Mouse (Mus musculus) kidney, adult 18-20 months (tissue): ENCODE data around the gene Gm28043.

Experiments
- DNase-seq: peaks from one replicate; pipeline ENCODE4 v3.0.0; 2021

Gm28043 gene

DNA sequence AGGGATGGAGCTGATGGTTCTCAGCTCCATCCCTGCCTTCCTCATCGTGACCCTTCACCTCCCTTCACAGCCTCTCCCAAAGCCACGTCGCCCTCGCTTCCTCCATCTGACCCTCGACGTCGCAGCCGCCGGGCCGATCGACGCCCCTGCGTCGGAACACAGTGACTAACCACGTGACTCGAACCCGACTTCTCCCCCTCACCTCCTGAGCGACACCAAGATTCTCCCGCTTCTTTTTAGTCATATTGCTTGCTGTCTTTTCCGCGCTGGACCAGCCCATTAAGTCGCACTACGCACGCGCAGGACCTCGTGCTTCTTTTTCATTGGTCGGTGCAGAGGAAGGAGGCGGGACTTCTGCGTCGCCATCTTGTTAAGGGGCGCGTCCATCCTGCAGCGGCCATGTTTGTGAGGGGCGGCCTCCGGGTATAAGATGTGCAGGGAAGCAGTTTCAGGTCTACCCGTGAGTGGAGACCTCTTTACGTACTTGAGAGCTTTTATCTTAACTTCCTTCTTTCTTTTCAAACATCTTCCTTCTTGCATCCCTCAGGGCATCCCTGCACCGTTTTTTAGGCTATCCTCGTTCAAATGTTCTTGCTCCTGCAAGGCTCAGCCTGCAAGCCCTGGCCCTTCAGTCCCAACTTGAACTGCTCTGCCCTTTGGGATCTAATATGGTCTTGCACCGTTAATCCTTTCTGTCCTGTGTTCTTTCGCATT, 102.2 kb downstream of the Gm28043 start, which contains the start of gene Ccdc167:
TSS of gene Ccdc167 (minus strand) at position 313 of the 714 bp plus-strand sequence.
- DNase-seq, result peak; percentile 97

DNA sequence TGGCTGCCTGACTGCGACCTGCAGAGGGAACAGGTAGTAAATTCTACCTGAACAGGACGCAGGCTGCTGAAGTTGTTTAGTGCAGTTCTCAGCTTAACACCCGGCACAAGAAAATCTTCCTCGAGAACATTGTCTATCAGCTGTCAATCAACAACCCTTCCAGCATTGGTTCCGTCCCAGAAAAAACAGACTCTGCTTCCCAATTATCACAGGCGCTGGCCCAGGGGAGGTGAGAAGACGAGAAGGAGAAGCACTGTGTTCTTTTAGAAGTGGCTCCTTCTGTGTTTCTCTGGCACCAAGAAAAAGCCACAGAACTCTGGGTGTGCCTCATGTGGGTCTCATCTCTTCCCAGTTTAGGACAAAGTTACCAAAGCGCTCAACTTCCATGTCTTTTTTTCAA, 104.0 kb downstream of the Gm28043 start:
- no peak for DNase-seq

DNA sequence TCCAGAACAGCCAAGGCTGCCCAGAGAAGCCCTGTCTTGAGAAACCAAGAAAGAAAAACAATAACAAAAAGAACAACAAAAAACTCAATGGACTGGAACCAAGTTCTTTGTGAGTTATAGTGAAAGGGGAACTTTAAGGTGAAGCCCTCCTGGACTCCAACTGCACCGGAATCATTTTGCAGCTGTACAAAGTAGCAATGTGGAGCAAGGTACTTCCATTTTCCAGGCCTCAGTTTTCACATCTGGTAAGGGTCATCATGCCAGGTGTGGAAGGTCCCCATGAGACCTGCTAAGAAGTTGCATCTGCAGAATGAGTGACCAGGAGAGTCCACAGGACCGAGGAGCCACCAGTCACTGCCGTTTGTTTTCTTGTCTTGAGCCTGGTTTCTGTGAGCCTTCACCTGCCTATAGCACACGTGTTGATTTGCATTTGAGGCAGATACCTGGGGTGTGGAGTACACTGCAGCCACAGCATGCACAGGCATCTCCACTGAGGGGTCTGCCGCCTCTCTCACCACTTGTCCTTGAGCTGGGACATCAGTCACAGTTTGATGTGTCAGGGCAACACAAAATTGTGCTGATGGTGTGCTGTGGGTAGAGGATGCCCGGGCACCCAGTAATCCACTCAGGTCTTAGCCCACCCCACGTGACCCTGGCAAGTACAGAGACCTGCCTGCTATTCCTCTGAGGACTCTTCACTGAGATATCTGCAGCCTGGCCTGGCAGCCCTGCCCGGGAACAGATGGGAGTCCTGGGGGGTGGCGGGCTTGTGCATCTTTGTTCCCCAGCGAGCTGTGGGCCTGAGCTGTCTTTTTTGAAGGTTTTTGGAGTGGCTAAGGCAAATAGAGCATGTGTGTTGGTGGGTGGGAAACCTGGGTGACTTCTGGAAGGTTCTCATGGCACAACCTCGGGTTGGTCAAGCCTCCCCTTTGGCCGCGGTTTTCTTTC, 105.2 kb downstream of the Gm28043 start:
- DNase-seq, result no peak

DNA sequence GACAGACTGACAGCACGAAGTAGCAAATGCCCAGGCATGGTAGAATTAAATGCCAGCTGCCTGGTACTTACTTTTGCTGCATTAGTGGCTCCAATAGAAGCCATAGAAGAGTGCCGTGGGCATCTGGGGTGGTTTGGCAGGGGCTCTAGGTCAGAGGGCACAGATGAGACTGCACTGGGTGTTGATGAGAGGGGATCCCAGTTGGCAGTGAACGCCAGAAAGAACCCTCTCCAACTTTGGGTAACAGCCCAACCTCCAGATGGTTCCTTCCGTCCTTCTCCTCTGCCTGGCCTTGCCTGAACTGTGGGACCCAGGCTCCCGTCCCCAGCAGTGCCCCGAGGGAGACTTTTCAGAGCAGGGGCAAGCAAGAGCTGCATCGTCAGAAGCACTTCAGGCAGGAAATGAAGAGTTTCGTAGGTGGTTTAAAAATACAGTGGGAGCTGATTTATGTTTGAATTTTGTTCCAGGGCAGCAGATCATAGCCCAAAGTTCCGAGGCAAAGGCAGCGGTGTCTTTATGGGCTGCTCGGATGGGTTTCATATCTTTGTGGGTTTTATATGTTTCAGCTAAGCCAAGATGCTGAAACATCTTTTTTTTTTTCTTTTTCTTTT, 106.2 kb downstream of the Gm28043 start:
- DNase-seq, result no peak

DNA sequence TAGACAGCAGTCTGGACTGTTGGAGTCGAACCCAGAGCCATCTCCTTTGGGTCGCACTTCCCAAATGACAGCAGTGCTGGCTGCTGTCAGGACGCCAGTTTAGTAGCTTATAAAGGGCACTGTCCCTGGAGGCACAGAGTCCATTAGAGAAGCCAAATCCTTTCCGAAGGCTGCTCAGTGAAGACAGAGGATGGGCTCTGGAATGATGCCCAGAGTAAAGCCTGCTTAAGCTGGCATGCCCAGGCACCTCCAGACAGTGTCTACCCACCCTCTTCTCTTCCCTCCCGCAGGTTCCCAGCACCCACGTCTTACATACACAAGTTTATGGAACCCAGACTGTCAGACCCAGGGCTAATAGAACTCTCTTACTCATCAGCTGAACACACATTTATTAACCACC, 109.9 kb downstream of the Gm28043 start:
- no peak for DNase-seq

DNA sequence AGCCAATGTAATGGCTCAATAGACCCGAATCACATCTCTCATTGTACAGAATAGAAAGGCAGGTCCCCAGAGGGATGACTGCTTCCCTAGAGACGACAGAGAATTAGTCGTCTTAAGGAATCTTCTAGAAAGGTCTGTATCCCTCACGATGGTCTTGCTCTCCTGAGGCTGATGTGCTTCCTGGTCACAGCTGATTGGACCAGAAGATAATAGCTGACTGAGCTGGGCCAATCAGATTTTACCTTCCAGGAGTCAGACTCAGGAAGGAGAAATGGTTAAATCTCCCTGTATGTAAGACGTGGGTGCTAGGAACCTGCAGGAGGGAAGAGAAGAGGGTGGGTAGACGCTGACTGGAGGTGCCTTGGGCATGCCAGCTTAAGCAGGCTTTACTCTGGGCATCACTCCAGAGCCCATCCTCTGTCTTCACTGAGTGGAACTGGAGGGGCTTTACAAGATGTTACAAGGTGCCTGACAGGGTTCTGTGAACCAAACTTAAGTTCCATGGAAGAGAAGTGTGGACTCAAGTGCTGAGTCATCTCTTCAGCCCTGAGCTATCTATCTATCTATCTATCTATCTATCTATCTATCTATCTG, 110.4 kb downstream of the Gm28043 start:
- DNase-seq, result no peak

DNA sequence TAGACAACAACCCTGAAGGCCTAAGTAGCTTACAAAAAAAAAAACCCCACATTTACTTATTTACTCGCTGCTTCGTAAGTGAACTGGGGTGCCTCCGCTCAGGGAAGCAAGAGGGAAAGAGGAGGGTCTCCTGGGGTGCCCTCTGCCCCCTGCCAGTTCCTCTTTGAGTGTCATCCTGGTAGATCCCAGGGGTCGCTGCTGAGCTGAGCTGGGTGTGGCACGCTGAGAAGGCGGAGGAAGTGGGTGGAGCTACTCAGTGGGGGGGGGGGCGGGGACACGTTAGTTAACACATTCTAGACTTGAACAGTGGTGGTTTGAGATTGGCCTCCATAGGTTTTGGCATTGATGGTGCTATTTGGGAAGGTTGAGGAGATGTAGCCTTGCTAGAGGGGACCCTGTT, 113.4 kb downstream of the Gm28043 start:
- no peak for DNase-seq

DNA sequence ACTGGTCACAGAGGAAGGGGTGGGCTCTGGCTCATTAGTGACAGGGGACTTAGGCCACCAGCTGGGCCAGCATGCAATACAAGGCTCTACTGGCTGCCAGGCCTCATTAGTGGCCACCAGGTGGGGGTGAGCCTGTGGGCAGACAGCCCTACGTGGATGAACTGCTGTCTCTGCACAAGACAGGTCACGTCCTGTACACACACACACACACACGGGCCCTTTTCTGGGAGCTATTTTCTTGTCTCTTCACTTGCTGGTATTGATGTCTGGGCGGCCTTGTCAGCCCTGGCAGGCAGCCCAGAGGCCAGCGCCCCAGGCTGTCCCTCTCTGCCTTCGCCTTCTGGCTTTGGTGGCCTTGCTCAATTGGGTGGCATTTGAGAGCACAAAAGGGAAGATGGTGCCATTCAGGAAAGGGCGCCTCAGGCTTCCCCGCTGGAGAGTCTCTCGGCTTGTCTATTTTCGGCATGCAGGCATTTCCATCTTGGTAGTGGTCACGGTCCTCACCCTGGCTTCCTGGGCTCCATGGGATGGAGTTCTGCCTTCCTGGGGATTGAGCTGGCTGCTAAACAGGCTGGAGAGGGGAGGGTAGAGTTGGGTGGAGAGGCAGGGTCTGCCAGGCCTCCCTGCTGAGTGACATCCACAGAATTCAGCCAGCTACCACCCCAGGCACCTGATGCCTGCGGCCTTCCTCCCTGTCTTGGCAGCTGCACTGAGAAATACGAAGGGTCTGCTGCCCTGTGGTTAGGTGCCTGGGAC, 116.0 kb downstream of the Gm28043 start:
- DNase-seq, result no peak

DNA sequence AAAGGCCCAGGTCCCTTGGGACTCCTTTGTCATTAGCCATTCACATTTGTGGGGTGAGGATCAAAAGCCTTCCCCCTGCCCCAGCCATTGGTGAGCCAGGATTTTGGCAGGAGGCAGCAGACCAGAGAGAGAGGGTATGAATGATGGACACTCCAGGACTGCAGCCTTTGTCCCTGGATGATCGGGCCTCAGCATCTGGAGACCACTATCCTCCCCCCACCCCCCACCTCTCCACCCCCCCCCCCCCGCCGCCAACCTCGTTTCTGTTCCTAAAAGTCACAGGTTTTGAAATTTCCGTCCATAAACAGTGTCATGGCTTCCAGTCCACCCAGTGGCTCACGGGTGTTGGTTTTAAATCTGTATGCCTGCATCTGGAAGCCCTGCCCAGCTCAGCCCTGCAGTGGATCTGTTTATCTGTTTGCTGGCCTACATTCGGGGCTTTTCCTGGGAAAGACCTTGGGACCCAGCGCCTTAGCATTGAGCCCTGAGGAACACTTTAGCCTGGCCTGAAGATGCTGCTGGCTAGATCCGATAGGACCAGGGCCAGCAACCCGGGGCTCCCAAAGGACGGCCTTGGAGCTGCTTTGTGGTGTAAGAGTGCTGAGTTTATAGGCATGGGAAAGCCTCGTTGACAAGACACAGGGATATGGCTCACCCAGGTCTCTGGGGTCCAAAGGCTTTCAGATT, 116.7 kb downstream of the Gm28043 start:
- DNase-seq, result no peak

DNA sequence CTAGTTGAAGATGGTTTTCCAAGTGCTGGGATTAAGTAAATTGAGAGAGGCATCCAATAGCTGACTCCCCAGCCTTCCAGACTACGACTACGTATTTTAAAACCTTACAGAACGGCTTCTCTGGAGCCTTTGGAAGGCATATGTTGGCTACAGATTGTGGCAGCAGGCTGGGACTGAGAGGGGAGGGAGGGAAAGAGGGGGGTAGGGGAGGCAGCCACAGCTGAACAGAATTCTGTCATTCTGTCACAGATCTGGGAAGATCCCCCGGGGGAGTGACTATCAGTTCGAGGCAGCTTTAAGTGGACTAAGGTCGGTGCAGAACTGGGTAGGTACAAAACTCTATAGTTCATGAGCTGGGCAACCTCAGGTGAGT, 117.3 kb downstream of the Gm28043 start:
- DNase-seq, result no peak

DNA sequence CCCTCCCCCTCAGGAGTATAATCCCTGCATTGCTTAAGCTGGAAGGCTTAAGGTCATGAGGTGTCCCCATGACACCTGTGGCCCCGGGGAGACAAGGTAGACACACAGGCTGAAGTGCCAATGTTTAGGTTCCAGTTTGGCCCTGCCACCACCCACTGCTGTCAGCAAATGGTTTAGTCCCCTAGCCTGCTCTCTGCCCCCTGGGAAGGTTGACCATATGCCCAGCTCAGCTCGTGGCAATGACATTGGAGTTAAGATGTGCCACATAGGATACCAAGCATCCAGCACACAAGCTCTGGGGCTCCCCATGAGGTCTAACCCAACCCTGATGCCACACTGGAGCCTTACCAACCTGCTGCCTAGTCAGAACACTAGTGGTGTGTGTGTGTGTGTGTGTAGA, 117.8 kb downstream of the Gm28043 start:
- no peak for DNase-seq

DNA sequence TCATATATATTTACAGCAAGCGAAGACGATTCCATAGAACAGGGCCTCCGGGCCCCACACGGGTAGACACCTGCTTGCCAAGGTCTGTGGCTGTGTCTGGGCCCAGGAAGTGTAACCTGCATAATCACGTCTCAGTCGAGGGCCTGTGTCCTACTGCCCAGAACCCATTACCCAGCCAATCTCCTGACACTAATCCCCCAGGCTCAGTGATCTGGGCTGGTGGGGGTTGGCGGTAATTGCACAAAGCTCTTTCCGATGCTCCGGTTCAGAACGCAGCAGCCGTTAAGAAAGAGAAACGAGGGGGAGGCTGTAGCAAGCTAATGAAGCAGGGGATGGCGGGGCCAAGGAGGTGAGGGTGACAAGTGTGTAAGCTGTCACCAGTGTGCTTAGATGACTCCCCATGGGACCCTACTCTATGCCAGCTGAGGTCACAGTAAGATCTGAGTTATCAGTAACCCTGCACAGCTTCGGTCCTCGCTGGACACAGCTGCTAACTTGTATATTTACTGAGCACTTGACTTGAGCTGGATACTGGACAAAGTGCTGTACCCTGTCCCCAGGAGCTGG, 121.9 kb downstream of the Gm28043 start:
- no peak for DNase-seq

DNA sequence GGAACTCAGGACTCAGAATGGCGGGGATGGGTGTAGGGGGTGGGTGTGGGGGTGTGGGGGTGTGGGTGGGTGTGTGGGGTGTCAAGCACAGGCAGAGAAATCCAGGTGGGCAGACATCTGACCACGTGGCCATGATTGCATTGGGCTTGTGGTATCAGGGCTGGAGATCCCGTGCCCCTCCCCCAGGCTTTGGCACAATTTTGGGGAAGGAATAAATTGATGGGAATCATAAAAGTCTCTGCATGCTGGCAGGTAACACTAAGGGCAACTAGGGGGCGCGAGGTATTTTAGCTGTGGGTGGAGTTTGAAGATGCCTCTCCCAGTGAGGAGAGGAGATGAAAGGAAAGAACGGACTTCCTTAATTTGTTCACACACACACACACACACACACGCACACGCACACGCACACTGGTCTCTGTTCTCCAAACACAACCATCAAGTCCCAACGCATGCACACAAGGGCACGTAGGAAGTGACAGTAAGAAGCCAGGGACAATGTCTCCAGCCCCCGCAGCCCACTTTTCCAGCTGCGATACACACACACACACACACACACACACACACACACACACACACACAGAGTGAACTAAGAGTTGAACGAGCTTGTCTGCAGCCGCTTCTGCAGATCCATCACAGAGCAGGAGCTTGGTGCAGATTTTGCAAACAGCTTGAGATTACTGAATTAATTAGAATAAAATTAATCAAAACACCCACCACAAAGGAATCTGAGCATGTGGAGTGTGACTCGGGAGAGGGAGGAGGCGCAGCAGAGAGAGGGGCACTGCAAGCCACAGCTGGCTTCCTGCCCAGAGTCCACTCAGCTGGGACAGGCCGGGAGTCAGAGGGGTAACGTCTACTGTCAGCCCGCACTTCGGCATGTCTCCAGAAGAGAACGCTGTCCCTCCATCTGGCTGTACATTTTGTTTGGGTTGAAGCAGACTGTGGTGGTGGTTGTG, 123.5 kb downstream of the Gm28043 start:
- peak; percentile 33 for DNase-seq

DNA sequence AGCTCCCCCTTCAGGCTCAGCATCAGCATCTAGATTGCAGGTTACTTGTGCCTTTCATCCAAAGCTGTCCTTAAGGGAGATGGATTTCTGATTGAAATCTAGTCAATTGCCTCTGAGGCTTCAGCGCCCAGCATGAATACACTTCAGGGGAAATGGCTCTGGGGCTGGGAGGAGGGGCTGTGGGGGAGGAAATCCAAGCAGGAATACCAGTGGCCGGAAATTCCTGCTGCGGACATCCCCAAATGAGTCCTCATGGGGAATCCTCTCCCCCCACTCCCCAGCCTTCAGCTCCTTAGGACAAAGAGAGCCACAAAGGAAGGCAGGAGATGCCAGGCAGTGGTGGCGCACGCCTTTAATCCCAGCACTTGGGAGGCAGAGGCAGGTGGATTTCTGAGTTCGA, 132.8 kb downstream of the Gm28043 start:
- no peak for DNase-seq
